Mouse (Mus musculus) spleen, adult 2 months (tissue): ENCODE measurements at regions not wholly inside any gene's neighbourhood (a gene's known extent, or its start where the extent isn't known, plus 50 kb on each side); places are given as distances from the start of the nearest gene placed in this dataset.
A peak's percentile ranks its signal among the peaks of the same experiment; 100 is the strongest.

ENCODE experiments used
- DNase-seq, 2 experiments: peaks; one replicate each; pipeline versions ENCODE4 v3.0.0 to v3.0.0-alpha.2; 2012 to 2021; ENCODE audit warnings: low spot score in 2 of 2, low read depth in 1 of 2
- H3K27ac ChIP-seq: fragments of 200-500 bp; 2 replicates; pipeline ENCODE4 v1.5.1; 2012; ENCODE audit warnings: low read length, inconsistent platforms; ENCODE audit not compliant: insufficient read depth
- H3K27me3 ChIP-seq: fragments of 200-500 bp; 2 replicates; pipeline ENCODE4 v1.6.1; 2012; ENCODE audit warnings: mild to moderate bottlenecking, moderate library complexity, low read length, inconsistent platforms; ENCODE audit not compliant: control insufficient read depth, insufficient read depth
- H3K36me3 ChIP-seq: fragments of 200-500 bp; 2 replicates; pipeline ENCODE4 v1.6.1; 2012; ENCODE audit warnings: mild to moderate bottlenecking, low read length, inconsistent platforms; ENCODE audit not compliant: control insufficient read depth, insufficient read depth
- H3K4me1 ChIP-seq: fragments of 200-500 bp; 2 replicates; pipeline ENCODE4 v1.6.1; 2011; ENCODE audit warnings: inconsistent platforms; ENCODE audit not compliant: control insufficient read depth, insufficient read depth, insufficient read length
- H3K4me3 ChIP-seq: fragments of 200-500 bp; 2 replicates; pipeline ENCODE4 v1.5.1; 2011; ENCODE audit warnings: mild to moderate bottlenecking, inconsistent platforms; ENCODE audit not compliant: insufficient read depth, insufficient read length; ENCODE audit errors: extremely low read depth
- CTCF ChIP-seq: fragments of 200-500 bp; IDR thresholded peaks from 2 replicates; pipeline ENCODE4 v1.5.1; 2011; ENCODE audit warnings: mild to moderate bottlenecking, inconsistent platforms; ENCODE audit not compliant: insufficient read depth, insufficient read length, insufficient replicate concordance; ENCODE audit errors: extremely low read depth
- POLR2A ChIP-seq: fragments of 200-500 bp; IDR thresholded peaks from 2 replicates; pipeline ENCODE4 v1.6.1; 2011; ENCODE audit warnings: low read depth, low read length, inconsistent platforms
- WGBS: fragments of 180-500 bp; shearing (Covaris S2); methylation state at CpG from one replicate; pipeline ENCODE4 v1.1.7; 2018; 5-methylcytosine and 5-hydroxymethylcytosine counted together

GRCm38 (mm10) chr14:33691690-33692089 is 102.7 kb downstream of the Ptpn20 start:
- Histone ChIP-seq H3K4me1 (no peaks in the 10 kb centered on the region), H3K27ac (no peak overlapping the region), H3K36me3 (no peaks in the 10 kb centered on the region), H3K27me3 (no peaks in the 10 kb centered on the region), H3K4me3 (no peak overlapping the region)
- TF ChIP-seq POLR2A (no peak), CTCF (no peak)
- no peak for DNase-seq
- 73% methylated on average over 2 of the region's 2 CpGs for WGBS

GRCm38 (mm10) chr14:33694224-33694623 is 105.2 kb downstream of the Ptpn20 start:
- no peaks in the 10 kb centered on the region for H3K27me3 ChIP-seq
- TF ChIP-seq POLR2A, result no peak
- TF ChIP-seq CTCF, result no peak
- WGBS, result 69% methylated on average over 2 of the region's 2 CpGs
- no peaks in the 10 kb centered on the region for H3K4me1 ChIP-seq
- H3K36me3 ChIP-seq, result no peaks in the 10 kb centered on the region
- H3K27ac ChIP-seq, result no peak overlapping the region
- H3K4me3 ChIP-seq, result no peak overlapping the region
- DNase-seq, result no peak

GRCm38 (mm10) chr14:33695362-33695982 is 106.5 kb downstream of the Ptpn20 start:
- Histone ChIP-seq H3K27ac (no peak overlapping the region), H3K36me3 (no peaks in the 10 kb centered on the region), H3K4me3 (no peak overlapping the region), H3K4me1 (no peaks in the 10 kb centered on the region), H3K27me3 (no peaks in the 10 kb centered on the region)
- TF ChIP-seq POLR2A (no peak), CTCF (peak; percentile 62; the same call in 1 of the 2 replicates)
- peak in 1 of 2 experiments; percentile 12 for DNase-seq
- WGBS, result 21% methylated on average over 8 of the region's 8 CpGs

- H3K4me1 ChIP-seq, result no peaks in the 10 kb centered on the region
- WGBS, result 80% methylated on average over 3 of the region's 3 CpGs
- DNase-seq, result no peak
- TF ChIP-seq CTCF, result no peak
- no peak for TF ChIP-seq POLR2A
- H3K4me3 ChIP-seq, result no peak overlapping the region
- H3K27ac ChIP-seq, result no peak overlapping the region
- H3K27me3 ChIP-seq, result no peaks in the 10 kb centered on the region
- H3K36me3 ChIP-seq, result no peaks in the 10 kb centered on the region
These were observed 107.8 kb downstream of the Ptpn20 start for GRCm38 (mm10) chr14:33696817-33697216.

GRCm38 (mm10) chr14:33699777-33700438 is 110.9 kb downstream of the Ptpn20 start:
- no peak for DNase-seq
- TF ChIP-seq CTCF, result no peak
- TF ChIP-seq POLR2A, result no peak
- 83% methylated on average over 13 of the region's 13 CpGs for WGBS
- no peaks in the 10 kb centered on the region for H3K27me3 ChIP-seq
- no peaks in the 10 kb centered on the region for H3K4me1 ChIP-seq
- no peak overlapping the region for H3K27ac ChIP-seq
- no peaks in the 10 kb centered on the region for H3K36me3 ChIP-seq
- no peak overlapping the region for H3K4me3 ChIP-seq

GRCm38 (mm10) chr14:33707661-33708297 is 118.8 kb downstream of the Ptpn20 start:
- no peaks in the 10 kb centered on the region for H3K27me3 ChIP-seq
- no peak for TF ChIP-seq POLR2A
- TF ChIP-seq CTCF, result no peak
- WGBS, result 77% methylated on average over 6 of the region's 6 CpGs
- H3K27ac ChIP-seq, result no peak overlapping the region
- H3K4me1 ChIP-seq, result no peaks in the 10 kb centered on the region
- H3K4me3 ChIP-seq, result no peak overlapping the region
- H3K36me3 ChIP-seq, result no peaks in the 10 kb centered on the region
- DNase-seq, result no peak

- 84% methylated on average over 4 of the region's 4 CpGs for WGBS
- no peak for TF ChIP-seq CTCF
- TF ChIP-seq POLR2A, result no peak
- Histone ChIP-seq H3K36me3 (no peaks in the 10 kb centered on the region), H3K4me3 (no peak overlapping the region), H3K27ac (no peak overlapping the region), H3K4me1 (no peaks in the 10 kb centered on the region), H3K27me3 (no peaks in the 10 kb centered on the region)
- no peak for DNase-seq
These were observed 119.3 kb downstream of the Ptpn20 start for GRCm38 (mm10) chr14:33708298-33708665.
